Mouse (Mus musculus) embryonic fibroblast, embryonic 13.5 days (primary cell): ENCODE data around the gene Hvcn1.

Source experiments
- CTCF ChIP-seq: IDR thresholded peaks from 2 replicates; pipeline ENCODE4 v1.5.1; 2011; ENCODE audit warnings: mild to moderate bottlenecking, control low read depth, low read length, moderate library complexity, borderline replicate concordance; ENCODE audit not compliant: insufficient read depth
- POLR2A ChIP-seq: IDR thresholded peaks from 2 replicates; pipeline ENCODE4 v1.6.1; 2011; ENCODE audit warnings: low read depth, mild to moderate bottlenecking, control low read depth, low read length, moderate library complexity

GRCm38 (mm10) chr5:122258027-122258741 is 51.6 kb downstream of the Hvcn1 start:
- TF ChIP-seq POLR2A (no peak), CTCF (no peak)
